24 mouse cellular contexts compared by ENCODE assay signal in genomic region chr4:47449116-47449515, GRCm38 (mm10). TPM values are rescaled to one million over a fixed set of nuclear protein-coding genes. Genes with fewer than 3 reads are reported as not detected.
DNase-seq lines count a peak whose midpoint lies in the region; ATAC-seq lines count a peak whose summit lies in the region.
"Had no signal": no experiment of that assay in that cellular context is flagged by ENCODE, and none has a peak within 500 bp of the region (broad histone marks: within the 10 kb centered on the region; RNA-seq: fewer than 3 reads in every experiment).

No protein-coding gene starts in this region.

- H3K4me3 ChIP-seq in hindbrain, embryonic 13.5 days, result no peak overlapping the region
- no peak overlapping the region for H3K4me3 ChIP-seq in hindbrain, embryonic 12.5 days
- H3K4me3 ChIP-seq in limb, embryonic 10.5 days, result no peak overlapping the region
- no peak overlapping the region for H3K4me3 ChIP-seq in midbrain, embryonic 15.5 days
- H3K4me3 ChIP-seq: embryonic facial prominence, embryonic 12.5 days; embryonic facial prominence, embryonic 15.5 days; gastrocnemius, adult 2 months; heart, adult 2 months; hindbrain, embryonic 10.5 days; hindbrain, embryonic 15.5 days had no signal

- peak overlapping the region; percentile 58; the same call in 1 of the 2 replicates for H3K27ac ChIP-seq in hindbrain, embryonic 13.5 days
- no peak overlapping the region for H3K27ac ChIP-seq in hindbrain, embryonic 12.5 days
- H3K27ac ChIP-seq in limb, embryonic 10.5 days, result no peak overlapping the region
- no peak overlapping the region for H3K27ac ChIP-seq in midbrain, embryonic 15.5 days
- H3K27ac ChIP-seq: embryonic facial prominence, embryonic 12.5 days; embryonic facial prominence, embryonic 15.5 days; gastrocnemius, adult 2 months; heart, adult 2 months; hindbrain, embryonic 10.5 days; hindbrain, embryonic 15.5 days had no signal

- WGBS in hindbrain, embryonic 13.5 days, result 41% methylated on average over 5 of the region's 5 CpGs
- WGBS in hindbrain, embryonic 12.5 days, result 49% methylated on average over 5 of the region's 5 CpGs
- WGBS in limb, embryonic 10.5 days, result 63% methylated on average over 5 of the region's 5 CpGs
- 59% methylated on average over 5 of the region's 5 CpGs for WGBS in midbrain, embryonic 15.5 days

- H3K36me3 ChIP-seq in hindbrain, embryonic 13.5 days, result no peaks in the 10 kb centered on the region
- H3K36me3 ChIP-seq in hindbrain, embryonic 12.5 days, result no peaks in the 10 kb centered on the region
- no peaks in the 10 kb centered on the region for H3K36me3 ChIP-seq in limb, embryonic 10.5 days
- no peaks in the 10 kb centered on the region for H3K36me3 ChIP-seq in midbrain, embryonic 15.5 days (replicated peaks)
- H3K36me3 ChIP-seq: embryonic facial prominence, embryonic 12.5 days; embryonic facial prominence, embryonic 15.5 days; hindbrain, embryonic 10.5 days; hindbrain, embryonic 15.5 days had no signal

- peak; percentile 19 for DNase-seq in testis, postnatal 10 days (ENCODE audit: low spot score)
- no peak for DNase-seq in testis, postnatal 14 days (ENCODE audit: low spot score)
- DNase-seq in limb, embryonic 10.5 days (ENCODE audit: low spot score), result peak; percentile 23
- DNase-seq: adrenal gland, adult 2 months; adrenal gland, postnatal 14 days; cerebellum, adult 11 months; cerebellum, adult 2 months; cerebellum, adult 9-11 months; cerebellum, postnatal 25 days; forebrain, postnatal 0 days; gastrocnemius, adult 2 months; gastrocnemius, postnatal 14 days; heart, adult 2 months; heart, postnatal 36 days had no signal

- no peak for ATAC-seq in hindbrain, embryonic 13.5 days (ENCODE audit: low FRiP score)
- ATAC-seq in hindbrain, embryonic 12.5 days (ENCODE audit: low FRiP score), result no peak
- ATAC-seq in midbrain, embryonic 15.5 days (replicated peaks), result no peak
- ATAC-seq: CD4-positive, CD25-positive, alpha-beta regulatory T cell, adult 4 months; forebrain, embryonic 14.5 days; forebrain, postnatal 0 days had no signal

- no peak overlapping the region for H3K9ac ChIP-seq in hindbrain, embryonic 13.5 days
- H3K9ac ChIP-seq in hindbrain, embryonic 12.5 days, result no peak overlapping the region
- no peak overlapping the region for H3K9ac ChIP-seq in midbrain, embryonic 15.5 days
- H3K9ac ChIP-seq: embryonic facial prominence, embryonic 12.5 days; embryonic facial prominence, embryonic 15.5 days; forebrain, postnatal 0 days; hindbrain, embryonic 15.5 days had no signal

- H3K4me1 ChIP-seq in hindbrain, embryonic 13.5 days (replicated peaks), result peaks cover 12% of the 10 kb centered on the region
- peaks cover 11% of the 10 kb centered on the region; the same call in 1 of the 2 replicates for H3K4me1 ChIP-seq in hindbrain, embryonic 12.5 days
- H3K4me1 ChIP-seq in limb, embryonic 10.5 days, result no peaks in the 10 kb centered on the region
- 0 out of 2 replicates have a peak, but pooled peaks cover 2% of the 10 kb centered on the region for H3K4me1 ChIP-seq in midbrain, embryonic 15.5 days
- H3K4me1 ChIP-seq: embryonic facial prominence, embryonic 12.5 days; embryonic facial prominence, embryonic 15.5 days had no signal

- no peak overlapping the region for H3K4me2 ChIP-seq in hindbrain, embryonic 13.5 days
- no peak overlapping the region for H3K4me2 ChIP-seq in hindbrain, embryonic 12.5 days (replicated peaks)
- H3K4me2 ChIP-seq in midbrain, embryonic 15.5 days, result no peak overlapping the region
- H3K4me2 ChIP-seq: embryonic facial prominence, embryonic 12.5 days; embryonic facial prominence, embryonic 15.5 days; heart, embryonic 11.5 days; hindbrain, embryonic 15.5 days had no signal

- H3K27me3 ChIP-seq in hindbrain, embryonic 13.5 days, result no peaks in the 10 kb centered on the region
- H3K27me3 ChIP-seq in hindbrain, embryonic 12.5 days, result no peaks in the 10 kb centered on the region
- H3K27me3 ChIP-seq in limb, embryonic 10.5 days (ENCODE audit: low read depth, poor library complexity, severe bottlenecking), result peaks cover 11% of the 10 kb centered on the region; the same call in 1 of the 2 replicates
- H3K27me3 ChIP-seq in midbrain, embryonic 15.5 days (replicated peaks), result no peaks in the 10 kb centered on the region
- H3K27me3 ChIP-seq: embryonic facial prominence, embryonic 15.5 days; hindbrain, embryonic 15.5 days had no signal

- H3K9me3 ChIP-seq in hindbrain, embryonic 13.5 days, result 0 out of 2 replicates have a peak, but pooled peaks cover under 1% of the 10 kb centered on the region
- H3K9me3 ChIP-seq in hindbrain, embryonic 12.5 days (replicated peaks), result no peaks in the 10 kb centered on the region
- no peaks in the 10 kb centered on the region for H3K9me3 ChIP-seq in limb, embryonic 10.5 days (replicated peaks)
- H3K9me3 ChIP-seq in midbrain, embryonic 15.5 days, result no peaks in the 10 kb centered on the region
- H3K9me3 ChIP-seq: embryonic facial prominence, embryonic 12.5 days; embryonic facial prominence, embryonic 15.5 days; hindbrain, embryonic 15.5 days had no signal

RNA-seq across cellular contexts. Expression of gene Alg2, which starts 25.0 kb away (rescaled TPM):
- polyA plus RNA-seq in hindbrain, embryonic 13.5 days (2015; fragmentation: Nextera tagmentation; extraction: Ambion mirVana), result 299 and 310 TPM in 2 replicates
- 196 and 206 TPM in 2 replicates for polyA plus RNA-seq in hindbrain, embryonic 12.5 days (2016; fragmentation: Nextera tagmentation; extraction: Ambion mirVana)
- 76.8 and 92.2 TPM in 2 replicates for polyA plus RNA-seq in limb, embryonic 10.5 days (2016; fragmentation: Nextera tagmentation; extraction: Ambion mirVana)
- polyA plus RNA-seq in midbrain, embryonic 15.5 days (2015; fragmentation: Nextera tagmentation; extraction: Ambion mirVana), result 319 and 332 TPM in 2 replicates

RNA-seq across cellular contexts. Expression of gene Sec61b, which starts 25.3 kb away (rescaled TPM):
- polyA plus RNA-seq in hindbrain, embryonic 13.5 days (2015; fragmentation: Nextera tagmentation; extraction: Ambion mirVana), result 296 and 305 TPM in 2 replicates
- polyA plus RNA-seq in hindbrain, embryonic 12.5 days (2016; fragmentation: Nextera tagmentation; extraction: Ambion mirVana), result 312 and 347 TPM in 2 replicates
- 412 and 434 TPM in 2 replicates for polyA plus RNA-seq in limb, embryonic 10.5 days (2016; fragmentation: Nextera tagmentation; extraction: Ambion mirVana)
- polyA plus RNA-seq in midbrain, embryonic 15.5 days (2015; fragmentation: Nextera tagmentation; extraction: Ambion mirVana), result 235 and 244 TPM in 2 replicates
